Mouse (Mus musculus) lung, adult 2 months (tissue): ENCODE results near the gene Pxk. TPM values are rescaled to one million over a fixed set of nuclear protein-coding genes. Genes with fewer than 3 reads are reported as not detected.
A peak's percentile ranks its signal among the peaks of the same experiment; 100 is the strongest.

Experiments
- DNase-seq: peaks from one replicate; pipeline ENCODE4 v3.0.0; 2022
- H3K4me1 ChIP-seq: fragments of 200-500 bp; 2 replicates; pipeline ENCODE4 v1.6.1; 2011; ENCODE audit warnings: low read length; ENCODE audit not compliant: control insufficient read depth, insufficient read depth
- H3K4me3 ChIP-seq: fragments of 200-500 bp; replicated peaks from 2 replicates; pipeline ENCODE3; 2011; ENCODE audit warnings: low read depth, mild to moderate bottlenecking, control low read depth, low read length; ENCODE audit errors: extremely low read depth
- CTCF ChIP-seq: fragments of 200-500 bp; IDR thresholded peaks from 2 replicates; pipeline ENCODE4 v1.5.1; 2011; ENCODE audit warnings: mild to moderate bottlenecking, low read length, control low read depth; ENCODE audit not compliant: insufficient read depth
- POLR2A ChIP-seq: fragments of 200-500 bp; IDR thresholded peaks from 2 replicates; pipeline ENCODE4 v1.6.1; 2011; ENCODE audit warnings: low read depth, mild to moderate bottlenecking, control low read depth, low read length, borderline replicate concordance; ENCODE audit errors: extremely low read depth
- WGBS: fragments of 180-500 bp; shearing (Covaris S2); methylation state at CpG from one replicate; pipeline ENCODE4 v1.1.7; 2018; 5-methylcytosine and 5-hydroxymethylcytosine counted together
- polyA plus RNA-seq: library from polyadenylated mRNA; depleted of rRNA; stranded (reverse); fragments of >200 nt; gene quantifications from 2 replicates; pipeline ENCODE4 v1.2.3, GENCODE M21; 2012

The Pxk gene
- polyA plus RNA-seq, 1 experiment, result 28.3 TPM

DNA sequence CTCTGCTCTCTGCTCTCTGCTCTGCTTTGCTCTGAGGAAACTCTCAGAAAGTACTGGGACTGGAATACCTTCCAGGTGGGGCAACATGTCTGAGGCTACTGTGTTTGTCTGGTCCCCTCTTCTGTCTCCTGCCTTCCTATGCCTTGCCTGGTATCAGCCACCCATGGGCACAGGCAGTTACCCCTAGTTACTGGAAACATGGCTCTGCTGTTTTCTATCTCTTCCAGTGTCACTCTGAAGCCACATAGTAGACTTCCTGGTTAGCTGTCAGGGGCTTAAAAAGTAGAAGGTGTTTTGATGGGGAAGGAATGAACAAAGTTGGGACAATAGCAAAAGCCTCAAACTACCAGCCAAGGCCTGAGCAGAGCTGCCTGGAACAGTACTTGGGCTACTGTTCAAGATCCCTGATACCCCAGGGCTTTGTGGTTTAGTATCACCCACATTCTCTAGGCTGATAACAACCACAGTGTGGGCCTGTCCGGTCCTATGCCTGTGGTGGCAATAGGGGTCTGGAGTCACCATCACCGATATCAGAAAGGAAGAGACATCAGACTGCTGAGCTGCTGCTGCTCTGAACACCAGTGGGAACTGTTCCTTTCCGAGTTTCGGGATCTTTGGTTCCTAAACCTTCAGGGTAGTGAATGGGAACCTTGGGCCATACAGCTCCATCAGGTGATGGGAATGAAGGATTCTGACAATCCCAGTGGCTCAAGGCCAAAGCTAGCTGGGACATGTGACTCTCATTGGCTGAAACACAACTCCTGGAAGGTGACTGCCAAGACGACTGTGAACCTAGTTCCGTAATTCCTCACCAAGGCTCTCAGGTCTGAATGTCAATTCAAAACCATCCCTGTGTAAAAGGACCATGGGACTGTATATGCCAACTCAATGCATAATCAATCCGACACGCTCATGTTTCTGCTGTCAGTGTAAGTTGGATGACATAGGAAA is 33.9 kb upstream of the Pxk start:
- TF ChIP-seq CTCF, result no peak
- TF ChIP-seq POLR2A, result no peak
- Histone ChIP-seq H3K4me3 (no peak overlapping the region), H3K4me1 (no peaks in the 10 kb centered on the region)
- no peak for DNase-seq
- 82% methylated on average over 8 of the region's 8 CpGs for WGBS

DNA sequence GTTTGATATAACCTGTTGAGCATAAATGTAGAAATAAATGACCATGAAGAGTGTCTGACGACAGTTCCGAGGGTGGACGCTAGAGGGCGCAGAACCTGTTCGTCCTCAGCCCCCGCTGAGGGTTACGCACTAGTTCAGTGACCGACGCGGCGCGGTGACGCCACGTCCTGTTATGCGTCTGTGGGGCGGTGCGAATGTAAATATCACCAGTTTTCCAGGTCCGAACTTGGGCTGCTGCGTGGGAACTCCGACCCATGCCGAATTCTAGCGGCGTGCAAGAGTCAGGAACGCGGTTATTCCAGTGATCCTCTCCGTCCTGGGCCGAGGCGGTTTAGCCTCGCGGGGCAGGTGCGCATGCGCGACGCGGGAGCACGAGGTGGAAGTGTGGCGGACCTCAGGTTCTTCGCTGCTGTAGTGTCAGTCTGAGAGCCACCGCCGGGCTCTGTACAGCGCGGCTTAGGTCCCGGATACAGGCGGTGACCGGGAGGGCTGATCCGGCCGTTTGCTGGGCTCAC is 17.8 kb upstream of the Pxk start, which contains the start of gene Rpp14:
Gene Rpp14 (plus strand): TSS at position 203 of the 515 bp plus-strand sequence.
- peak; percentile 96 for DNase-seq
- Histone ChIP-seq H3K4me1 (peaks cover 4% of the 10 kb centered on the region; the same call in 1 of the 2 replicates), H3K4me3 (peak within 1 kb of the TSS; percentile 98)
- peak; percentile 97 for TF ChIP-seq CTCF
- peak; percentile 70; the same call in 1 of the 2 replicates for TF ChIP-seq POLR2A
- WGBS, result 1% methylated on average over 47 of the region's 47 CpGs

GRCm38 (mm10) chr14:8080718-8081117 is 17.3 kb upstream of the Pxk start:
- WGBS, result under 1% methylated on average over 11 of the region's 11 CpGs
- Histone ChIP-seq H3K4me3 (peak overlapping the region; percentile 98), H3K4me1 (peaks cover 4% of the 10 kb centered on the region; the same call in 1 of the 2 replicates)
- no peak for TF ChIP-seq CTCF
- no peak for TF ChIP-seq POLR2A
- peak; percentile 34 for DNase-seq

- 90% methylated on average over 1 of the region's 1 CpGs for WGBS
- Histone ChIP-seq H3K4me3 (no peak overlapping the region), H3K4me1 (peaks cover 4% of the 10 kb centered on the region; the same call in 1 of the 2 replicates)
- TF ChIP-seq CTCF, result no peak
- TF ChIP-seq POLR2A, result no peak
- DNase-seq, result no peak
Measured at GRCm38 (mm10) chr14:8082949-8083348, 15.1 kb upstream of the Pxk start.

DNA sequence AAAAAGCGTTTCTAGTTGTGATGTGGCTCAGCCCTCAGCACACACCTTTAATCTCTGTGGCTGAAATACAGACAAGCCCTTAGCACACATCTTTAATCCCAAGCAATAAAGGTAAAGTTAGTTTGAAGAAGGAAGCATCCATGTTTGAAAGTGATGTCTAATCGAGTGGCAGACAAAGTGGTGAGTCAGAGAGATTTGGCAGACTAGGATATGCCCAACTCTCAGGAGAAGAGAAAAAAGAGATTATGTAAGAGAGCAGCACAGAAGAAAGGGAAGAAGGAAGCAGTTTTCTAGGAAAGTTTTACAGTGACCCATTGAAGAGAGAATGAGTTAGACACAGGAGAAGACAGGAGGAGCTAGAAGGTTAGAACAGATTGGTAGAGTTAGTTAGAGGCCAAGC is 9.0 kb upstream of the Pxk start:
- no peak for TF ChIP-seq CTCF
- TF ChIP-seq POLR2A, result no peak
- 88% methylated on average over 2 of the region's 2 CpGs for WGBS
- Histone ChIP-seq H3K4me1 (no peaks in the 10 kb centered on the region), H3K4me3 (no peak overlapping the region)
- no peak for DNase-seq

DNA sequence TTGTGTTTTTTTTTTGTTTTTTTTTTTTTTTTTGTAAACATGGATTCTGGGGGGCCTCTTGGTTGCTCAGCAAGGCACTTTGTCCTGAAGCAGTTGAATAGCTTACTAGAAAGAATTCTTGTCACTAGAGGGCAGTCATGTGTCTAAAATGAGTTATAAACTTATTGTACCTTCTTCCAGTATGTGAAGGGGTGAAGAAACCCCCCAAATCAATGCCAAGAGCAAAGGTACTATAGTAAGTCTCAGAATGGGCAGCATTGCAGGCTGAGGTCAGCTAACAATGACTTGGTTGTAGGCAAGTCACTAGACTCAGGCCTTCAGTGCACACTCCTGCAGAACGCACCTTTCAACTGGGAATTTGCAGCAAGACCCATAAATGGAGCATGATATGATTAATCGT is 5.4 kb upstream of the Pxk start:
- TF ChIP-seq POLR2A (no peak), CTCF (peak; percentile 23; the same call in 1 of the 2 replicates)
- Histone ChIP-seq H3K4me3 (no peak overlapping the region), H3K4me1 (peaks cover 5% of the 10 kb centered on the region; the same call in 1 of the 2 replicates)
- DNase-seq, result no peak
- 83% methylated on average over 2 of the region's 2 CpGs for WGBS

GRCm38 (mm10) chr14:8093427-8093826 is 4.6 kb upstream of the Pxk start:
- Histone ChIP-seq H3K4me1 (peaks cover 5% of the 10 kb centered on the region; the same call in 1 of the 2 replicates), H3K4me3 (no peak overlapping the region)
- TF ChIP-seq POLR2A, result no peak
- no peak for TF ChIP-seq CTCF
- WGBS, result 66% methylated on average over 5 of the region's 5 CpGs
- no peak for DNase-seq

DNA sequence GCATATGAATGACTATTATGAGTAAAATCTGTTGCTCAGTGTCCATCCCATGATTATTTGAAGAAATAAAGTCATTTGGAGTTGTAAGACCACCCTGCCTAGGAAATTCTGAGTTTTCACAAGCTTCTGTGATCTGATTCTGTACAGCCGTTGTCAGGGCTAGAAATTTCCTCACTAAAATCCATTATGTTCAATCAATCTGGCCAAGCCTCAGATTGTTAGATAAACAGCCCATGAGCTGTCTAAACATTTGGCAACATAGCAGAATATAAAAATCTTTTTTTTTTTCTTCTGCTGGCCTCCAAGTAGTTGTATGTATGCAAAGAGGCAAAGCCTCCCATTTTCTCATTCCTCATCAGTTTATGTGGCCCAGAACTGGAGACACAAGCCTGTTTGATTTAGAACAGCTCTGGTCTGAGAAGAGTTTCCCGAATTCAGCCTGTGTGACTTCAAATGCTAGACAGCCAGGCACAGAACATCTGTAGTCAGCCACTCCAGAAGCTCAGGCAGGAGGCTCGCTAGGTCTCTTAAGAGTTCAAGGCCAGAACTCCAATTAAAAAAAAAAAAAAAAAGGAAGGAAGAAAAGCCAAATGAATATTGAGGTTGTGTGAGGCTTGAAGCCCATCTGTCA is 3.0 kb upstream of the Pxk start:
- Histone ChIP-seq H3K4me1 (peaks cover 12% of the 10 kb centered on the region), H3K4me3 (no peak overlapping the region)
- TF ChIP-seq CTCF (no peak), POLR2A (no peak)
- DNase-seq, result no peak
- WGBS, result 25% methylated on average over 3 of the region's 3 CpGs

- peak; percentile 29; the same call in 1 of the 2 replicates for TF ChIP-seq POLR2A
- no peak for TF ChIP-seq CTCF
- peak; percentile 24 for DNase-seq
- WGBS, result 15% methylated on average over 7 of the region's 7 CpGs
- peaks cover 14% of the 10 kb centered on the region for H3K4me1 ChIP-seq
- H3K4me3 ChIP-seq, result peak overlapping the region; percentile 45
Measured at GRCm38 (mm10) chr14:8095562-8095950, 2.5 kb upstream of the Pxk start.

DNA sequence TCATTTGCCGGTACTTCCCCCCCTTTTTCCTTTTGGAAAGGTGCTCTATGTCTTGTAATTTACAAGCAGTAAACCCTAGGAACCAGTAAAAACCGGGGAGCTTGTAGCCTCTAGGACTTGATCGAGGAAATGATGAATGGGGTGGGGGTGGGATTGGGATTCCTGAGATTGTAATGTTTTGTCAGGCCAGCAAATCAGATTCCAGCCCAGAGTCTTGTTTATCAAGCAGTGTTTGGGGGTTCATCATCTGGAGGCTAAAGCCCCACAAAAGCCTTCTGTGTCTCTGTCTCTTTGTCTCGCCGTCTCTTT is 630 bp downstream of the Pxk start:
- TF ChIP-seq CTCF (no peak), POLR2A (no peak)
- Histone ChIP-seq H3K4me3 (peak overlapping the region; percentile 68), H3K4me1 (peaks cover 21% of the 10 kb centered on the region)
- DNase-seq, result no peak
- 2% methylated on average over 5 of the region's 5 CpGs for WGBS

DNA sequence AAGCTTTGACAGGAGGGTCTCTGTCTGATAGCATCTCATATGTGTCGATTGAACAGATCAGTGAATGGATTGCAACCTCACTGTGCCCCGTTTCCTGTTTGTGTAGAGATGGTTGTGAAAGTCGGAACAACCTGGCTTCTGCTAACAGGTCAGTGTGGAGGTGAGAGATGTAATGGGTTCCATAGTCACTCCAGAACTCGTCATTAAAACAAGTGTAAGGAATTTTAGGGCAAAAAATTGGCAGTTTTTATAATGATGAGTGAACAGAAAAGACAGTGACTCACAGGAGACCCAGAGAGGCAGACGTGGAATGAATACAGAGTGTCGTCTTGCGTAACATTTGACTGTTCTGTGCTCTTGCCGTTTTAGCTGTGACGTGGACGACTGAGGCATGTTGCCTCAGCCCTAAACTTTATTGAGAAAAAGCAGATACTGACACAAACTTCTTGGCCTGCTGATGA is 1.6 kb downstream of the Pxk start:
- DNase-seq, result no peak
- Histone ChIP-seq H3K4me3 (peak overlapping the region; percentile 59), H3K4me1 (peaks cover 21% of the 10 kb centered on the region)
- 29% methylated on average over 10 of the region's 10 CpGs for WGBS
- TF ChIP-seq CTCF, result no peak
- no peak for TF ChIP-seq POLR2A
